Mouse (Mus musculus) myocyte (in vitro differentiated cells): Measurements from ENCODE around the gene Pcbd1. TPM values are rescaled to one million over a fixed set of nuclear protein-coding genes. Genes with fewer than 3 reads are reported as not detected.

Experiments
- H3K27me3 ChIP-seq: one replicate; pipeline ENCODE4 v1.6.1; 2011; ENCODE audit not compliant: control insufficient read depth, insufficient read depth, insufficient read length
- H3K36me3 ChIP-seq: one replicate; pipeline ENCODE4 v1.6.1; 2011; ENCODE audit not compliant: control insufficient read depth, insufficient read depth
- H3K4me2 ChIP-seq: one replicate; pipeline ENCODE4 v1.6.1; 2011; ENCODE audit warnings: low read depth, control low read depth
- H3K4me3 ChIP-seq: one replicate; pipeline ENCODE4 v1.5.1; 2011; ENCODE audit warnings: mild to moderate bottlenecking, control low read depth, moderate library complexity
- H3K79me2 ChIP-seq: one replicate; pipeline ENCODE4 v1.6.1; 2011; ENCODE audit not compliant: control insufficient read depth, insufficient read depth
- H3ac ChIP-seq: one replicate; pipeline ENCODE4 v1.6.1; 2011; ENCODE audit not compliant: control insufficient read depth, insufficient read length
- CEBPB ChIP-seq: IDR thresholded peaks from 2 replicates; pipeline ENCODE4 v1.6.1; 2011; ENCODE audit warnings: mild to moderate bottlenecking, moderate library complexity; ENCODE audit not compliant: poor library complexity, insufficient read depth, severe bottlenecking
- E2F4 ChIP-seq: IDR thresholded peaks from one replicate; pipeline ENCODE4 v1.6.1; 2011; ENCODE audit warnings: mild to moderate bottlenecking, control low read depth, moderate library complexity; ENCODE audit not compliant: insufficient read depth
- MAX ChIP-seq: IDR thresholded peaks from one replicate; pipeline ENCODE4 v1.6.1; 2011; ENCODE audit warnings: low read depth, mild to moderate bottlenecking, control low read depth
- MYOD1 ChIP-seq, 3 experiments: IDR thresholded peaks; one replicate each; pipeline ENCODE4 v1.6.1; 2011; ENCODE audit warnings: control low read depth in 2 of 3, low read depth in 2 of 3, mild to moderate bottlenecking in 2 of 3, moderate library complexity in 1 of 3; ENCODE audit not compliant: insufficient read length in 2 of 3, control insufficient read depth in 1 of 3
- MYOG ChIP-seq, 3 experiments: IDR thresholded peaks; one replicate each; pipeline ENCODE4 v1.6.1; 2011; ENCODE audit warnings: control low read depth in 2 of 3, low read depth in 2 of 3, mild to moderate bottlenecking in 2 of 3; ENCODE audit not compliant: insufficient read length in 2 of 3, control insufficient read depth in 1 of 3, insufficient read depth in 1 of 3
- POLR2A ChIP-seq: IDR thresholded peaks from one replicate; pipeline ENCODE4 v1.6.1; 2011; ENCODE audit warnings: low read depth, mild to moderate bottlenecking, control low read depth, moderate library complexity; ENCODE audit not compliant: insufficient read length
- POLR2AphosphoS2 ChIP-seq: IDR thresholded peaks from one replicate; pipeline ENCODE4 v1.6.1; 2011; ENCODE audit warnings: low read depth, control low read depth; ENCODE audit not compliant: insufficient read length
- REST ChIP-seq: IDR thresholded peaks from one replicate; pipeline ENCODE4 v1.6.1; 2011; ENCODE audit warnings: mild to moderate bottlenecking, control low read depth, moderate library complexity; ENCODE audit not compliant: insufficient read depth, insufficient read length
- SRF ChIP-seq: IDR thresholded peaks from one replicate; pipeline ENCODE4 v1.6.1; 2011; ENCODE audit warnings: low read depth; ENCODE audit not compliant: control insufficient read depth, insufficient read length
- TCF12 ChIP-seq: IDR thresholded peaks from one replicate; pipeline ENCODE4 v1.6.1; 2011; ENCODE audit warnings: mild to moderate bottlenecking, control low read depth; ENCODE audit not compliant: poor library complexity, insufficient read depth, severe bottlenecking
- TCF3 ChIP-seq: IDR thresholded peaks from one replicate; pipeline ENCODE4 v1.6.1; 2011; ENCODE audit warnings: low read depth, control low read depth; ENCODE audit not compliant: insufficient read length
- USF1 ChIP-seq: IDR thresholded peaks from one replicate; pipeline ENCODE4 v1.6.1; 2011; ENCODE audit warnings: low read depth, mild to moderate bottlenecking, control low read depth, moderate library complexity
- polyA plus RNA-seq: library from polyadenylated mRNA; unstranded; fragments of >200 nt; fragmentation: generic; extraction: Trizol; gene quantifications from one replicate; pipeline ENCODE4 v1.2.1, GENCODE M21; 2012; ENCODE audit warnings: missing spikeins

Gene Pcbd1
- 2.9 TPM for polyA plus RNA-seq

DNA sequence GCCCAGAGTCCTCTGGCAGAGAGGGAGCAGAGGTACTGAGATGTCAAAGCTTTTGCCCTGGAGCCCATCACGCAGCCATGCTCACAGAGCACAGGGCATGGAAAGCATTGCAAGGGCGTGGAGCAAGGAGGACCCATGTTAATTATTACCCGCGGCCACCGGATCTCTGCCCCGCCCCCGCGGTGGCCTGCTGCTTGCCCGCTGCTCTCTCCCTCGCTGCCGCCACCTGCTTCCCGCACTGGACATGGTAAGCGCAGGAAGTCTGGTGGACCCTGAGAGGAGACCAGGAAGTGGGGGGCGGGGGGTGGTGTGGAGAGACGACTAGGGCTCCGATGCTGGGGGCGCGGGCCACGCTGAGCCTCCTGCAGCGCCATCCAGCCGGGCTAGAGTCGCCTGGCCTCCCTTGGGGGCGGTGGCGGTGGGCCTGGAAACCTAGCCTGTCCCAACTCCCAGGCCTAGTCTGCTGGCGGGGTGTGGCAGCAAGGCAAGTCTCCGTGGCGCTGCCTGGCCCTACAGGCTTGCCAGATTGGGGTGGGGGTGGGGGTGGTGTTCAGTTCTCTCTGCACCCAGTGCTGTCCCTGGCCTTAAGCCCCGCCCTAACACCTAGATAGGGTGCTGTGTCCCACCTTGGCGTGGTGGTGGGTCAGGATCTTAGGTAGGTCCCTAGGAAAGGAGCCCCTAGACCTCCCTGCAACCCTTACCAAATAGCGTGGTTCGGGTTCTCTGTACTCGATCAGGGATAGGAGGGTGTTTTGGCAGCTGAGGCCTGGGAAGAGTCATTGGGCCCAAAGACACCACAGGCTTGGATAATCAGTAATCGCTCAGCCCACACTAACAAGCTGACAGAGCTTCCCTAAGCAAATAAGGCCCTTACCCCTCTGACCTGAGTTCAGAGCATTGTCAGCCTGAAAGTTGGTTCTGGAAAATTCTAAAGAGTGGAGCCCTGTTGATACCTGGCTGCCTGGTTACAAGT, at the start of gene Pcbd1:
Pcbd1 (plus strand) TSS at position 162 of the 973 bp plus-strand sequence.
- no peaks in the 10 kb centered on the region for H3K27me3 ChIP-seq
- H3ac ChIP-seq = no peak within 1 kb of the TSS
- no peak within 1 kb of the TSS for H3K4me3 ChIP-seq
- TF ChIP-seq POLR2A (no peak), REST (no peak), TCF3 (no peak), E2F4 (no peak), SRF (no peak), MYOG (IDR thresholded peaks at IDR 0.05; ENCODE audit: control insufficient read depth in 1 of 3, insufficient read depth in 1 of 3, insufficient read length in 2 of 3, low read depth in 2 of 3) (no peak)
- no peak within 1 kb of the TSS for H3K4me2 ChIP-seq
- H3K79me2 ChIP-seq = no peaks in the 10 kb centered on the region
- H3K36me3 ChIP-seq = no peaks in the 10 kb centered on the region

DNA sequence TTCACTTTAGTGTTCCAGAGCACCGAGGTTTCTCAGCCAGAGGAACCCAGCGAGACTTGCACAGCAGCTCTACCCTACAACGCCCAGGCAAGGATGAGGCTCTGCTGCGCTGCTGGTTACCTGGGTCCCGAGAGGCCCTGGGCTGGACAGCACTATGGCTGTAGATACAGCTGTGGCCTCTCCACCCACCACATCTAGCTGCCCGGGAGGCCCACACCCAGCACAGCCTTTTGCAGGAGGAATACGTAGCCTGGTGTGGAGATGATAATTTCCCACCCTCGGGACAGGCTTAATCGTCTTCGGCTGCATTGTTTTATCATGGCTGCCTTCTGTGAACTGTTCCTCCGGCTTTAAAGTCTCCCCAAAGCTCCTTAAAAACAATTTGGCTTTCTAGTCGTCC, 49.5 kb upstream of the Pcbd1 start:
- Histone ChIP-seq H3K27me3 (peaks cover 14% of the 10 kb centered on the region), H3ac (no peak overlapping the region), H3K4me3 (no peak overlapping the region), H3K4me2 (no peak overlapping the region), H3K79me2 (no peaks in the 10 kb centered on the region), H3K36me3 (no peaks in the 10 kb centered on the region)
- TF ChIP-seq TCF12 (no peak), CEBPB (no peak), POLR2AphosphoS2 (no peak), TCF3 (no peak), MAX (no peak), E2F4 (no peak)

DNA sequence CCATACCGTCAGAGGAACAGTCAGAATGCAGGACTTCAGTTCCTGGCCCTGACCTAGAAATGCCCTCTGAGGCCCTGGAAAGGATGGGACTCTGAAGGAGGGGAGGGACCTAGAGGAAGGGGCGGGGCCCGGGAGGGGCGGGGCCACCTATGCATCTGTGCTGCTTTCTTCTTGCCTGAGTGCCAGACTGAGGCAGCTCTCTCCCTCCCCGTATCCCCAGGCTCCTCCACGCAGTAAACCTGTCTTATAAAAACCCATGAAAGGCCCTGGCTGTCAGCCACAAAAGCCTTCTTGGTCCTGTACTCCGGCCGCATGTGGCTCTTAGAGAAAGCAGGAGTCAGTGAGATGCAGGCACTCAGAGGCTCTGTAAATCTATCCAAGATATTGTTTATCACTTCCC, 44.0 kb upstream of the Pcbd1 start:
- H3K36me3 ChIP-seq = no peaks in the 10 kb centered on the region
- H3K4me2 ChIP-seq = no peak overlapping the region
- no peak overlapping the region for H3ac ChIP-seq
- TF ChIP-seq TCF12 (no peak), REST (no peak), CEBPB (no peak), POLR2AphosphoS2 (no peak), E2F4 (no peak), SRF (no peak), MYOG (IDR thresholded peaks at IDR 0.05; ENCODE audit: control insufficient read depth in 1 of 3, insufficient read depth in 1 of 3, insufficient read length in 2 of 3, low read depth in 2 of 3) (no peak), MYOD1 (IDR thresholded peaks at IDR 0.05; ENCODE audit: control insufficient read depth in 1 of 3, insufficient read length in 2 of 3, low read depth in 2 of 3) (no peak), MAX (no peak), TCF3 (no peak), POLR2A (no peak), USF1 (no peak)
- H3K27me3 ChIP-seq = no peaks in the 10 kb centered on the region
- H3K4me3 ChIP-seq = no peak overlapping the region
- no peaks in the 10 kb centered on the region for H3K79me2 ChIP-seq

DNA sequence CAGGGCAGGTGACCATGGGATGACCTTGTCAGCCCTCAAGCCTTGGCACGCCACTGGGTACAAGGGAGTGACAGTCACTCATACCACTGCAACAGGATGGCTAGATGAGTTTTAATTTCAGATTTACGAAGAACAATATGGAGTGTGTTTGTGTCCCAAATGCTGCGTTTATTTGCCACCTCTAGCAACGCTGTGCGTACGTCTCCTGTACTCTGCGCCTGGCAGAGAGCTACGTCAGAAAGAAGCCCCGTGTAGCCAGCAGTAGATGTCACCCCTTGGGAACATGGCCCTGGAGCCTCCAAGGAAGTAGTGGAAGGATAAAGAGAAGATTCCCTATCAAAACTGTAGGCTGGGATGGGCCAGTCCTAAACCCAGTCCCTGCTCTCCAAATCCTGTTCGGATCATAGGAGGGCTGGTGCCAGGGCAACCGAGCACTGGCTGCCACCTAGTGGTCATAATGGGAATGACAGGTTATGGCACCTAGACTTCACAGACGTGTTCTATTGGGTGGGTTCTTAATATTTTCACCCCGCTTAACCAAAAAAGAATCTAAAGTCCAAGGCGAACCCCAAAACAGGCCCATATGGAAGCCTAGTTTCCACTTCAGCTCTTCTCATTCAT, 37.0 kb upstream of the Pcbd1 start:
- Histone ChIP-seq H3K4me2 (no peak overlapping the region), H3K79me2 (no peaks in the 10 kb centered on the region), H3K36me3 (no peaks in the 10 kb centered on the region), H3K27me3 (peaks cover 14% of the 10 kb centered on the region), H3ac (no peak overlapping the region), H3K4me3 (no peak overlapping the region)
- TF ChIP-seq TCF12 (no peak), REST (no peak)

DNA sequence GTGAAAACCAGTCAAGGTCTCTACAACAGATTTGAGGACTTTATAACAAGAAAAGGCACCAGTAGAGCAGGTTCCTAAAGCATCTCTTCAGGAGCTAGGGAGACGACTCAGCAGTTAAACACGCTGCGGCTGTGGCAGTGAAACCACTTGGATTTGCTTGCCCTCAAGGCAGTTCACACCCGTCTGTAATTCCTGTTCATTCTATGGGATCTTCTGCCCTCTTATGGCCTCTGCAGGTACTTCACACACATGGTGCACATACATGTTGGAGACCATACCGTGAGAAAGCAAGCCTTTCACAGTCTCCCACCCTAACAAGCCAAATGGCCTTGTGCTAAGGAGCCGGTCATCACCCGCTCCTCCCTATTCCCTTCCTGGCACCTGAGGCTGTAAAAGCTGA, 32.5 kb upstream of the Pcbd1 start:
- Histone ChIP-seq H3K36me3 (no peaks in the 10 kb centered on the region), H3K79me2 (no peaks in the 10 kb centered on the region), H3K4me3 (no peak overlapping the region), H3K27me3 (peaks cover 14% of the 10 kb centered on the region), H3ac (no peak overlapping the region), H3K4me2 (no peak overlapping the region)
- TF ChIP-seq POLR2AphosphoS2 (no peak), TCF3 (no peak), POLR2A (no peak), E2F4 (no peak), MAX (no peak), SRF (no peak), MYOD1 (IDR thresholded peaks at IDR 0.05; ENCODE audit: control insufficient read depth in 1 of 3, insufficient read length in 2 of 3, low read depth in 2 of 3) (no peak), USF1 (no peak), MYOG (IDR thresholded peaks at IDR 0.05; ENCODE audit: control insufficient read depth in 1 of 3, insufficient read depth in 1 of 3, insufficient read length in 2 of 3, low read depth in 2 of 3) (no peak), CEBPB (no peak), REST (no peak), TCF12 (no peak)
